Mouse (Mus musculus) layer of hippocampus, postnatal 14 days (tissue): Measurements from ENCODE around the gene Pgbd5. TPM values are rescaled to one million over a fixed set of nuclear protein-coding genes. Genes with fewer than 3 reads are reported as not detected.

ENCODE experiments used
- DNase-seq, 2 experiments: peaks; one replicate each; pipeline ENCODE4 v3.0.0; 2021 to 2022; ENCODE audit warnings: low spot score in 2 of 2, mixed read lengths in 1 of 2
- total RNA-seq, 2 experiments: library from RNA; stranded (reverse); gene quantifications; 2 replicates each; pipeline ENCODE4 v1.2.3; 2021

The Pgbd5 gene
- total RNA-seq, 2 experiments from 2014 or later, result 186 to 191 TPM

DNA sequence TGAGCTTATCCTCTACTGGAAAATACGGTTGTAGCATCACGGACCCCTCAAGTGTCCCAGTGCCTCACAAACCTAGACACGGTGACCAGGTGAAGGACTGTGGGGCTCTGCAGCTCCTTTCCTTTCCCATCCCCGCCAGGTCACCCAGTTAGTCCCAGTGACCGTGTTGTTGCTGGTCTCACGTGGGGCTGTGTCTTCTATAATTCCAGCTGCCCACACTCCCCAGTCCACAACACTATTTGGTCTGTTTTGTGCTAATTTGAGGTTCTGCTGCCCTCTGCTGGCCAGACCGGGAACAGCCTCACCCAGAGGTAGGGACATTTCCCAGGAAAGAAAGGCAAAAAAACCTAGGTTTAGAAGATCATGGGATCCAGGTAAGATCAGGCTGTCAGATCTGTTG lies 89.8 kb downstream of the Pgbd5 start:
- DNase-seq, result peak; percentile 88 to 89

DNA sequence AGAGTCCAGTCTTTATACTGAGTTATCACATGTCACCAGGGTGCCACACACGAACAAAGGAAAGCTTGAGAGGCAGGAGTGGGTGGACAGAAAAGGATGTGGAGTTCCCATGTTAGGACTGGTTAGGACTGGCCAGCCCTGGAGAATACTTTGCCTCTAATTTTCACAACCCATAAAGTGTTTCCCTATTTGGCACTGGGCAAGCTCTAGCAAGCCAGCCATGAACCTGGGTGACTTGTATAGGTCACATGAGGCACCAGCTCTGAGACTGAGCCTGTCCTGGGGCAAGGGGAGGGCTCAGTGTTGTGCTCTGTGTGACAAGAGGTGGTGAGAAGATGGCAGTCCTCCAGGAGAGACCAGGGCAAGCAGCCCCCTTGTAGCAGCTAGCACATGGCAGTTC lies 91.4 kb downstream of the Pgbd5 start:
- DNase-seq, result no peak

GRCm38 (mm10) chr8:124346852-124347523 lies 92.5 kb downstream of the Pgbd5 start:
- DNase-seq, result peak; percentile 50 to 65

DNA sequence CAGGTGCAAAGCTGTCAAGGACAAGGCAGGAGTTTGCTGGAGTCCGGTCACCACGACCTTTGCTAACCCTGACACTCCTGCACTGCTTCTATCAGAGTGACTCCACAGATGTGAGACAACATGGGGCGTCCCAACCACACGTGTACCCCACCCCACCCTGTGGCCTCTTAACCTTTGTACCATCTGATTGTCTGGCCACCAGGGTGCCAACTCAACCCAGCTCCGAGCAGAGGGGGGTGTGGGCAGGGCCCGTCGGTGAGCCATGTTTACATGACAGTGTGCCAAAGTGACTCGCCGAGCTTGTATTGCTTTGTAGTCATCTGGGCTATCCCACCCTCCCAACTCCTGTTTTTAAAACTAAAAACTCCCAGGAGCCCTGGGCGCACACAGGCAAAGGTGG lies 94.4 kb downstream of the Pgbd5 start:
- DNase-seq, result no peak

GRCm38 (mm10) chr8:124343991-124344390 lies 95.5 kb downstream of the Pgbd5 start:
- no peak for DNase-seq

- no peak for DNase-seq
These were observed 96.3 kb downstream of the Pgbd5 start for GRCm38 (mm10) chr8:124343151-124343550.

GRCm38 (mm10) chr8:124340360-124341068 lies 98.9 kb downstream of the Pgbd5 start:
- DNase-seq, result no peak

GRCm38 (mm10) chr8:124339742-124340141 lies 99.7 kb downstream of the Pgbd5 start:
- DNase-seq, result no peak

GRCm38 (mm10) chr8:124336302-124336701 lies 103.2 kb downstream of the Pgbd5 start:
- no peak for DNase-seq

DNA sequence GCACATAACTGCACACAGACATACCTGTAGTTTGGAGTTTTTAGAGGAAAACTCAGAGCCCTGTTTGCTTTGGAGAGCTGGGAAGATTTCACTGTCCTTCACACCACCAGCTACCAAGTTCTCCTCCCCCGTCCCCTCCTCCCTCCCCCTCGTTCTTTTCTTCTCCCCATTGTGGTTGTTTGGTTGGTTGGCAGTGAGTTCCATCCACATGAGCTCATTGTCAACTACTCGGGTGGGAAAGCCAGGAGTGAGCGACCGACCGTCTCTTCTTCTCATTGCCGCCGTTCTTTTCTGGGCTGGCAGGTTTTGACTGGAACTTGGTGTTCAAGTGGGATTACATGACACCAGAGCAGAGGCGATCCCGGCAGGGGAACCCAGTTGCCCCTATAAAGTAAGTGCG lies 107.8 kb downstream of the Pgbd5 start:
- DNase-seq, result no peak

GRCm38 (mm10) chr8:124331094-124331493 lies 108.4 kb downstream of the Pgbd5 start:
- no peak for DNase-seq

GRCm38 (mm10) chr8:124330433-124330832 lies 109.0 kb downstream of the Pgbd5 start:
- peak; percentile 53 to 64 for DNase-seq

GRCm38 (mm10) chr8:124329690-124330089 lies 109.8 kb downstream of the Pgbd5 start:
- DNase-seq, result no peak

DNA sequence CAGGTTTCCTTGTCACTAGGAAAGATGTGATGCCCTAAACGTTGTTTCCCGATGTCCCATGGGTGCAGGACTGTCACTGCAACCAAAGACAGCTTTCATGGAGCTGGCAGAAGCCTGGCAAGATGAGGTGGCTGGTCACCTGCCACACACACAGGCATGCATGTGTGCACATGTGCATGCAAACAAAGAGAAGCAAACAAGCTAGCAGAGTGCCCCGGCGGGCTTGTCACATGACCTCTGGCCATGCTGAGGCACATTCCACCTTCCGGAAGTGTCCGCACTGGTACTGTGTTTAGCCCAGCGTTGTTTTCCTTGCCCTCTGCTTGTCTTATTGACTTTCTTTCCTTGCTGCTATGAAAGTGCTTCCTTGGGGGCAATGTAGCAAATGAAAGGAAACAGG lies 111.2 kb downstream of the Pgbd5 start:
- no peak for DNase-seq

- DNase-seq, result no peak
These were observed 116.1 kb downstream of the Pgbd5 start for GRCm38 (mm10) chr8:124323356-124323755.

DNA sequence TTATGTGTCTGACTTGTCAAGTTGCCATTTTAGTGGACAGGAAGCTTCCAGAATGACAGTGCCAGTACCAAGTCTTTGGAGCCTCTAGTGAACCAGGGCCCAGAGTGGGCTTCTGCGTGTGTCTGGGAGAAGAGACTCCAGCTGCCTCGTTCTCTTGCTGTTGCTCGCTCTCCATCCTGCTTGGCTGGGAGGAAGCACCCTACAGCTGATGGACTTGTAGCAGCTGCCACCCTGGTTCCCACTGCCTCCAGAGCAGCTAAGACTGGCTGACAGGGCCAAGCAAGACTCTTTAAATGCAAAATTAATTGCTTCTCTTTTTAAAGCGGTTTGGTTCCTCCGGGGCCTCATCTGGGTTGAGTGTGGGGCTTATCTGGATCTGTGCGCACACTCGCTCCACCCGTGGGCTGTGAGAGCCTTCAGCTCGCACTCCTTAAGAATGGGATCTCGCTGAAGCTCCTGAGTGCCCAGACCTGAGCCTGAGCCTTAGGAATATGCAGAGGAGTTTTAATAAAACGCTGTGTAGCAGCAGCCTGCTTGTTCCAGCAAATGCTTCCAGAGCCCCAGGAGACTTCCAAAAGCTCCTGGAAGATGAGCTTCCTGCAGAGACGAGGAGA lies 118.1 kb downstream of the Pgbd5 start:
- DNase-seq, result no peak

DNA sequence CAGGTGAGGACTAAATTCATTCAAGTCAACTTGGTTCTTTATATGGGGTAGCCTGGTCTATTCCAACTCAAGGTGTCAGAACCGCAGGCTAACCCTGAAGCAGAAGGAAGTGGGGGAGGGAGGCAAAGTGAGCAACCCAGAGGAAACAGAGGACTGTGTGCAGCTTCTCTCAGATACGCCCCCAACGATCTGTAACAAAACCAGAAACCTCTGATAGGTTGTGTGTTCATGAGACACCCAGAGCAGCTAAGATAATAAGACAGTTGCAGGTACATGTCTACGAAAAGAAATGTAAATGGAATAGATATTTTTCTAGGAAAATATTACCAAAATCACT lies 120.2 kb downstream of the Pgbd5 start:
- no peak for DNase-seq

Other genes starting within 250 kb of the Pgbd5 start
- gene Galnt2, start 208.3 kb downstream of the Pgbd5 start, total RNA-seq, result 10 to 100 TPM; 53.7 to 56.6 TPM
- 10 to 100 TPM; 33.7 to 38.2 TPM for gene Cog2, start 81.1 kb upstream of the Pgbd5 start, total RNA-seq
- gene Agt, start 130.0 kb upstream of the Pgbd5 start, total RNA-seq, result 10 to 100 TPM; 56.4 to 82.1 TPM
- gene Capn9, start 136.5 kb upstream of the Pgbd5 start, total RNA-seq, result under 1 TPM in 1 of 2 experiments, not detected in 1; 0.18 TPM
- gene 2310022B05Rik, start 223.7 kb upstream of the Pgbd5 start, total RNA-seq, result 10 to 100 TPM; 94.7 to 99.2 TPM